Comparison of ENCODE assay signal across 8 mouse cellular contexts in genomic region chr5:45220272-45220916, GRCm38 (mm10).
DNase-seq lines count a peak whose midpoint lies in the region; ATAC-seq and TF ChIP-seq lines count a peak whose summit lies in the region.
"Had no signal": no experiment of that assay in that cellular context is flagged by ENCODE, and none has a peak within 500 bp of the region (broad histone marks: within the 10 kb centered on the region; RNA-seq: fewer than 3 reads in every experiment).

No protein-coding gene starts in this region.

- no peak overlapping the region for H3K4me3 ChIP-seq in intestine, embryonic 15.5 days (replicated peaks)
- H3K4me3 ChIP-seq in intestine, postnatal 0 days (ENCODE audit: low read depth, low read length) = no peak overlapping the region
- H3K4me3 ChIP-seq in liver, postnatal 0 days (ENCODE audit: low read depth, low read length) = no peak overlapping the region
- no peak overlapping the region for H3K4me3 ChIP-seq in cerebellum, adult 2 months (replicated peaks; ENCODE audit: insufficient read depth, low read depth, low read length)
- H3K4me3 ChIP-seq: limb, embryonic 13.5 days had no signal

- H3K27me3 ChIP-seq in intestine, embryonic 15.5 days (replicated peaks) = no peaks in the 10 kb centered on the region
- no peaks in the 10 kb centered on the region for H3K27me3 ChIP-seq in intestine, postnatal 0 days (replicated peaks; ENCODE audit: control insufficient read depth, insufficient read depth, low read length)
- no peaks in the 10 kb centered on the region for H3K27me3 ChIP-seq in liver, postnatal 0 days (ENCODE audit: insufficient read depth, low read length)
- no peaks in the 10 kb centered on the region for H3K27me3 ChIP-seq in cerebellum, adult 2 months (ENCODE audit: control insufficient read depth, insufficient read depth, low read length)
- H3K27me3 ChIP-seq: limb, embryonic 13.5 days had no signal

- H3K4me2 ChIP-seq in intestine, embryonic 15.5 days (replicated peaks) = no peak overlapping the region
- H3K4me2 ChIP-seq in intestine, postnatal 0 days (replicated peaks; ENCODE audit: low read depth) = no peak overlapping the region
- no peak overlapping the region for H3K4me2 ChIP-seq in liver, postnatal 0 days (ENCODE audit: low read depth, low read length)
- H3K4me2 ChIP-seq: limb, embryonic 13.5 days had no signal

- no peaks in the 10 kb centered on the region; the same call in 1 of the 2 replicates for H3K4me1 ChIP-seq in intestine, embryonic 15.5 days (replicated peaks)
- H3K4me1 ChIP-seq in intestine, postnatal 0 days (replicated peaks; ENCODE audit: control insufficient read depth, insufficient read depth, low read length) = no peaks in the 10 kb centered on the region
- no peaks in the 10 kb centered on the region for H3K4me1 ChIP-seq in liver, postnatal 0 days (ENCODE audit: insufficient read depth)
- H3K4me1 ChIP-seq in cerebellum, adult 2 months (ENCODE audit: control insufficient read depth, insufficient read depth, low read length) = no peaks in the 10 kb centered on the region

- H3K9me3 ChIP-seq in intestine, embryonic 15.5 days = no peaks in the 10 kb centered on the region
- H3K9me3 ChIP-seq in intestine, postnatal 0 days (ENCODE audit: control insufficient read depth) = no peaks in the 10 kb centered on the region
- H3K9me3 ChIP-seq in liver, postnatal 0 days (ENCODE audit: low read length) = no peaks in the 10 kb centered on the region
- H3K9me3 ChIP-seq: limb, embryonic 13.5 days had no signal

- peak; percentile 59 for DNase-seq in adipocyte (ENCODE audit: low spot score)
- peak; percentile 34 for DNase-seq in fibroblast of lung, adult 2 months (ENCODE audit: low read depth)
- DNase-seq in lung, postnatal 25 days (ENCODE audit: low spot score) = peak; percentile 31
- DNase-seq in liver, postnatal 0 days = no peak
- no peak for DNase-seq in cerebellum, adult 2 months

- no peak for TF ChIP-seq POLR2A in cerebellum, adult 2 months (IDR thresholded peaks at IDR 0.05; ENCODE audit: borderline replicate concordance, insufficient read depth, low read length)

- no peak for TF ChIP-seq CTCF in intestine, postnatal 0 days (IDR thresholded peaks at IDR 0.05; ENCODE audit: low read depth)
- no peak for TF ChIP-seq CTCF in liver, postnatal 0 days (IDR thresholded peaks at IDR 0.05; ENCODE audit: low read depth)
- TF ChIP-seq CTCF in cerebellum, adult 2 months (IDR thresholded peaks at IDR 0.05; ENCODE audit: borderline replicate concordance, insufficient read depth, low read depth, low read length) = no peak

- no peak for TF ChIP-seq EP300 in liver, postnatal 0 days (IDR thresholded peaks at IDR 0.05; ENCODE audit: low read depth)

- no peak overlapping the region for H3K9ac ChIP-seq in intestine, embryonic 15.5 days
- no peak overlapping the region for H3K9ac ChIP-seq in intestine, postnatal 0 days (ENCODE audit: low read depth, low read length)
- no peak overlapping the region for H3K9ac ChIP-seq in liver, postnatal 0 days (replicated peaks)
- H3K9ac ChIP-seq: limb, embryonic 13.5 days had no signal

- no peaks in the 10 kb centered on the region for H3K36me3 ChIP-seq in intestine, embryonic 15.5 days
- H3K36me3 ChIP-seq in intestine, postnatal 0 days (ENCODE audit: control insufficient read depth, insufficient read depth) = no peaks in the 10 kb centered on the region
- H3K36me3 ChIP-seq in liver, postnatal 0 days (replicated peaks; ENCODE audit: insufficient read depth, low read length) = no peaks in the 10 kb centered on the region
- H3K36me3 ChIP-seq: limb, embryonic 13.5 days had no signal

- peak; percentile 41 for ATAC-seq in intestine, embryonic 15.5 days
- ATAC-seq in intestine, postnatal 0 days = no peak
- no peak for ATAC-seq in liver, postnatal 0 days

- H3K27ac ChIP-seq in intestine, embryonic 15.5 days = no peak overlapping the region
- no peak overlapping the region for H3K27ac ChIP-seq in intestine, postnatal 0 days (ENCODE audit: low read depth, low read length)
- H3K27ac ChIP-seq in liver, postnatal 0 days (ENCODE audit: low read depth) = no peak overlapping the region
- H3K27ac ChIP-seq in cerebellum, adult 2 months (ENCODE audit: insufficient read depth, low read length) = no peak overlapping the region
- H3K27ac ChIP-seq: limb, embryonic 13.5 days had no signal

- WGBS in intestine, embryonic 15.5 days = 40% methylated on average over 6 of the region's 6 CpGs
- 44% methylated on average over 6 of the region's 6 CpGs for WGBS in intestine, postnatal 0 days
- 75% methylated on average over 6 of the region's 6 CpGs for WGBS in liver, postnatal 0 days (ENCODE audit: insufficient replicate concordance)
- WGBS in cerebellum, adult 2 months = 72% methylated on average over 6 of the region's 6 CpGs

Comparison
In these comparisons a context has a peak if more than half of its experiments do, and no peak if none do; other contexts are left out.
1. DNase-seq: peak in adipocyte (single experiment), fibroblast of lung, adult 2 months (single experiment) and lung, postnatal 25 days (single experiment); none in liver, postnatal 0 days (single experiment) and cerebellum, adult 2 months (0 of 2).